Mouse (Mus musculus): ENCODE data around the gene Chd5.

- TF ChIP-seq EP300 (IDR thresholded peaks at IDR 0.05; ENCODE audit: low read depth): no peak
- TF ChIP-seq CTCF (IDR thresholded peaks at IDR 0.05; ENCODE audit: low read depth): no peak
Measured at GRCm38 (mm10) chr4:152300375-152300774, 38.1 kb upstream of the Chd5 start.

Measured in liver, postnatal 0 days (tissue).